Mouse (Mus musculus): ENCODE measurements at regions not wholly inside any gene's neighbourhood (a gene's known extent, or its start where the extent isn't known, plus 50 kb on each side); places are given as distances from the start of the nearest gene placed in this dataset.

DNA sequence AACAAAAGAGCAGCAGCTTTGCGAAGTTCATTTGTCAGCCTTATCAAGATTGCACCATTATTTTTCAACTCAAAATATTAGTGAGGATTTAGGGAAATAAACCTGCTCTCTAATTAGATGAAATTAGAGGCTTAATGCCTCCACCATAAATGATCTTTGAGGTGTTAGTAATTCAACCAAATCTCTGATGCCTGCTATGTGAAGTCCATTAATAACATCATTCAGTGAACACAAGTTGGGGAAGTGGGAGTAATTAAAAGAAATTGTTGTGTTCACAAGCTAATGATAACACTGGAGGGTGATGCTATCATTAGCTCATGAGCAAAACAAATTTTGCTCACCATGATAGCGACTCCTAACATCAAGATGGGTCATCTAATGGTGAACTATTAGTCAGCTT lies 246.0 kb downstream of the Ttc6 start:
- no peak for DNase-seq

- no peak for DNase-seq
Observed at GRCm38 (mm10) chr12:57823809-57824208, 259.9 kb downstream of the Ttc6 start.

DNA sequence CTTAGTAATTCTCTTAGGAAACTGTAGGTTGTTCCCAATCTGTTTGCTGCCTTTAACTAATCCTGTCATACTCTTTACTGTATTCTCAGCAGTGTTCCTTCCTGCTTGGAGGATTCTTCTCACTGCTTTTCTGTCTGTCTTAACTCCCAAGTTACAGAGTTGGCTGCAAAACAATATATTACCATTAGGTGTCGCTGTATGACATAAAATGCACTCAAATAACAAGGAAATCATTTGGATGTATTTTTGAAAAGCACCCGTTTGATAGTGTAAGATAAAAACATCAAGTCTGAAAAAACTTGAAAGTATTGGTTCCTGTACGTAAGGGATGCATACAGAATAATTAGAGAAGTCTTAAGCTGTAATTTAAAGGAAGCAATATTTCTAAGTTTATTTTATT lies 261.8 kb downstream of the Ttc6 start:
- no peak for DNase-seq

- no peak for DNase-seq
Observed at GRCm38 (mm10) chr12:57842813-57843212, 278.9 kb downstream of the Ttc6 start.

GRCm38 (mm10) chr12:57871028-57871427 lies 307.1 kb downstream of the Ttc6 start:
- no peak for DNase-seq

DNA sequence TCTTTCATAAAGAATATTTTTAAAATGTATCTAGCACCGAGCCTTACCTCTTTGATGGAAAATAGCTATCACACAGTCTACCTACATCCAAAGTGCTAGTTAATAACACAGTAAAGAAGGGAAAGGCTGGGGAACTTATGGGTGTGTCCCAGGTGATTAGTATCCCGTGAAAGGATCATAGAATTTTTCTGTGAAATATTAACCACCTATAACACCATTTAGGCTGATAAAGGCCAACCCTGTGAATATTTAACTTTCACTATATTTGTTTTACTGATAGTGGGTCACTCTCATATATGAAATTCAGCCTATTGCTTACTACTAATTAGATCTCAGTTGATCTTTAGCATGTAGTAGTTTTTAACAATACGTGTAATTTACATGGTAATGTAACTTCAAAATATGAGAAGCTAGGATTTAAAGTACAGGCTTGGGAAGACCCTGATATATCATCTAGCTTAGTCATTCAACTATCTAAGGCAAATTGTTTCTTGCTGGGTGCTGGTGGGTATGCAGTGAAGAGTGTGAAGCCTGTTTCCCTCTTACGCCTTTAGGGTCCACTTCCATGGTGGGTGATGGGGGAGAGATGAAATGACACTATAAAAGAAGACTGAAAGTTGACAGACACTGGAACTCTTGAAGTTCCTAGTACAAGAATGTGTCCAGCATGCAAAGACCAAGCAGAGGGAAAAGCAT lies 320.6 kb upstream of the Sstr1 start:
- DNase-seq = no peak

- no peak for DNase-seq
Observed at GRCm38 (mm10) chr12:57891556-57891955, 320.0 kb upstream of the Sstr1 start.

DNA sequence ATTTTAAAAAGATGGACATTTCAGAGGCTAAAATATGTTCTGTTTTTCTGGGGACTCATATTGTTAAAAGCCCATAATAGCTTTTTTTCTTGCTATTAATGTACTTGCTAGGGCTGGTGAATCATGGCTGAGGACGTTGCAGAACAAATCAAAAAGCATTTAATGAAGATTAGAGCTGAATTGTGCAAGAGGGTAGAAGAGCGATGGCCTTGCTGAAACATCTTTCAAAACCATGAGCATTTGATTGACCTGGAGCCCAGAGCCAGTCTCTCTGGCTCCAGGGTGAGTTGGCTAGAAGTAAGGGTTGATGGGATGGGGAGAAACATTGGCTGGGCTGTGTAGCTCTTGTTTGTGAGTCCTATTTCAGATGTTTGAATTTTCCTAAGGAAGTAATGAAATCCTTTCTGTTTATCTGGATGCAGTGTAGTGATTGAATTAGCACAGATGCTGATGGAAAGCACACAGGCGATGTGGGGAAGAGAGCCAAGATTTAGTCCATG lies 313.8 kb upstream of the Sstr1 start:
- DNase-seq = no peak

DNA sequence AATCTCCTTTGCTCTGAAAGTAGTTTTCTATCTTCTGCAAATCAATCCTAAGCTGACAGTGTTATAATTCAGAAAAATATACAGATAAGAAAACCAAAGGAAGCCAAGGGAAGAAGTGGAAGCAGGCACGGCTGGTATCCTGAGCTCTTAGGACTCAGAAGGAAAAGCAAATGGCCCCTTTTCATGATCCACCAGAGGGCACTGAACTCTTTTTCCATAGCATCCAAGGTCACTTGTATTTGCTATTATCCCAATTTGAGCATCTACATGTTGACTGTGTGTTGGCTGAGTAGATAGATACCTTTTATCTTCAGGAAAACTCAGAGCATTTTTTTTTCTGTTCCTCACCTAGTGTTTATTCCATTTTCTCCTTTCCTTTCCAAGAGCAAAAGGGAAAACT lies 306.9 kb upstream of the Sstr1 start:
- no peak for DNase-seq

- DNase-seq = no peak
Observed at GRCm38 (mm10) chr12:57918211-57918610, 293.4 kb upstream of the Sstr1 start.

DNA sequence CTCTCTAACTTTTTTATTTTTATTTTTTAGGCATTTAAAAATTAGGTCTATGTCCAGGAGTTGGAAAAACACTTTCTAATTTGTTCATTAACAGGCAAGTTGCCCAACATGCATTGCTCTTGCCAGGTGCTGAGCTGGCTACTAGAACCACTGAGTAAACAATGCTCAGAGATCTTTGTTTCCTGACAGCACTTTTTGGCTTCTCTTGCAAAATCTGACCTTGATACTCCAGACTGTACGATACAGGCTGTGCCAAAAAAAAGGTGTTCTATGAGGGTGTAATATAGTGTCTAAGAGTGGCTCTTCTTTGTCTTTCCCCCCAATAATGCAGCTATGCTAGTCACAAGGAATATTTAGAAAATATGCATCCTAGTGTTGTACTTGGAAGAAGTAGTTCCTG lies 289.5 kb upstream of the Sstr1 start:
- no peak for DNase-seq

- DNase-seq = no peak
Observed at GRCm38 (mm10) chr12:57924422-57924821, 287.1 kb upstream of the Sstr1 start.

DNA sequence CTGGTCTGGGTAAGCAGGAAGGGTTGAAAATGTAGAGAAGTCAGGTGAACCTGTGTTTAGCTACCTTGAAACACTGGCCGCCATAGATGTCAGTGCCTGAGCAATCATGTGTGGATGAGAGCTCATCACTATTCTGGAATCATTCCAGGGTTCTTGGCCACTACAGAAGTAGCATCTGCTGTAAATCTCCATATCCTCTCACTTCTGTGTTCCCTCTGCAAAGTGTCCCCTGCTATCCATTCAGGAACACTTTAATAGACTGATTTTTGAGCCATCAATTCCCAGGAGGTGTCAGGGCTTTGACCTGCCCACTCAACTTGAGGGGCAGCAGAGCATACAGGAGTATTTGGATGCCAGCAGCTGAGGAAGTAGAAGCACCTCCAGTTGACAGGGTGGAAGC lies 284.7 kb upstream of the Sstr1 start:
- DNase-seq = no peak

DNA sequence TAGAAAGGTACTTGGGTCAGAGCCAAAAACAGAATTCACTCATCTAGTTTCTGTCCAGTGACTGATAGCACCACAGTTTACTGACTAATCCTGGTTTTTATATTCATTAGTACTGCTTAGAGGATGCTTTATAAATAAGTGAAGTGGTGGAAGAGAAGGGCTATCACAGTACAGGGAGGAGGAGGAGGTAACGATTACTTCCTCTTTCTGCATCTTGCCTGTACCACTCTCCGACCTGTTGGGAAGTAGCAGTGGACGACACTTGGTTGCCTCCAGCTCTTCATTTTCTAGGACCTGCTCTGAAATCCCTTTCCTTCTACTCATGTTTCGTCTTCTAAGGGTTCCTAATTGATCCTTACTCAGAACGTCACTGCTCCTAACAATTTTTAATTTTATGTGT lies 283.5 kb upstream of the Sstr1 start:
- DNase-seq = no peak

DNA sequence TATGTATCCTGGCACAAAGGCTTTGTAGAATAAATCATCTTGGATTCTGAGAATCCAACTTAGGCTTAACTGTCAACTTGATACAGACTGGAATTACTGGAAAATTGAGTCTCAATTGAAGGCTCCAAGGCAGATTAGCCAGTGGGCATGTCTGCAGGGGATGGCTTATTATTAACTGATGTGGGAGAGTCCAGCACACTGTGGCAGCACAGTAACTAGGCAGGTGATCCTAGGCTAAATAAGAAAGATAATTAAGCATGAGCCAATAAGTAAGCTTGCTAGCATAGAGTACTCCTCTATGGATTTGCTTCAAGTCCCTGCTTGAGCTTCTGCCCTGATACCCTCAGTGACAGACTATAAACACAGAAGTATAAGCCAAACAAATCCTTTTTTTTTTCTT lies 279.7 kb upstream of the Sstr1 start:
- DNase-seq = no peak

GRCm38 (mm10) chr12:57949886-57950285 lies 261.7 kb upstream of the Sstr1 start:
- DNase-seq = no peak

DNA sequence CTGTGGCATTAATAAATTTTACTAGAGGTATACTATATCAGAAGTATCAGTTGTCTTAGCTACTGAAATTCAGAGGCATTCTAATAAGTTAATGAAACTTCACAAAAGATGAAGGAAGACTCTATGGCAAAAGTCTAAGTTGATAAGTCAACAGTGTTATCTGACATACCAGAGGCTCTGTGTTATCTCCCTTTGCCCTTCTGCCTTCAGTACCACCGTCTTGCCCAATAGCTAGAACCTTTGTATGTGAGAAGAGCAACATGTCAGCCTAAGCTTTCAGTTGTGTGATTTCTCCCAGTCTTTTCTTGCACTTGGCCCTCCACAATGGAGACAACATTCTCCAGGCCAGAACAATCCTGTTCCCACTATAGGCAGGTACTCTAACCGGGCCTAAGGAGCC lies 253.0 kb upstream of the Sstr1 start:
- DNase-seq = no peak

- DNase-seq = peak; percentile 1 to 4
Observed at GRCm38 (mm10) chr12:57960171-57960570, 251.4 kb upstream of the Sstr1 start.

DNA sequence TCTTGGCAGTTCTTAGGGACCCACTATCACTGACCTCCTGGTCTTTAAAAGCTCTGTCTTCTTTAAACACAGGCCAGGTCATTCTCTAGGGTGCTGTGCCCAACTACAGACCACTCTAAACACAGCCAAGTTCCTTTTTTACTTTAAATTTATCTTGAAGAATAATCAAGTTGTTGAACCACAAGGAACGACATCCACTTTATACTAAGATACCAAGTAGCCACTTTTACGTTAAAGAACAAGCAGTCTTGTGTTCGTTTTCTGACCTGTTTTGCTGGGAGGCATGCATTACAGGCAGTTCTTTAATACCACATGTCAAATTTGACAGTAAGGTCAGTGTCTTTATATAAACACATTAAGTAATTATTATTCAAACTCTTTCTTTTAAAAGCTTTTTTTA lies 242.4 kb upstream of the Sstr1 start:
- no peak for DNase-seq

- DNase-seq = no peak
Observed at GRCm38 (mm10) chr12:57970163-57970562, 241.4 kb upstream of the Sstr1 start.

- DNase-seq = no peak
Observed at GRCm38 (mm10) chr12:57972484-57972883, 239.1 kb upstream of the Sstr1 start.

Data from B cell, adult 2 months (primary cell).